Mouse (Mus musculus) hindbrain, embryonic 14.5 days (tissue): ENCODE measurements around the gene Tigd3. TPM values are rescaled to one million over a fixed set of nuclear protein-coding genes. Genes with fewer than 3 reads are reported as not detected.

ENCODE experiments used
- ATAC-seq: fragments of 200-750 bp; cut with Nextera tagmentation; 2 replicates; pipeline ENCODE4 v1.8.0; 2017; ENCODE audit warnings: moderate number of reproducible peaks, mild to moderate bottlenecking, moderate TSS enrichment, moderate library complexity; ENCODE audit not compliant: low FRiP score
- DNase-seq: peaks from one replicate; pipeline ENCODE4 v3.0.0-alpha.2; 2015; ENCODE audit warnings: low spot score
- H3K27ac ChIP-seq: fragments of 300-500 bp; sonication (generic); 2 replicates; pipeline ENCODE4 v1.5.1; 2014; ENCODE audit warnings: mild to moderate bottlenecking, moderate library complexity
- H3K27me3 ChIP-seq: fragments of 300-500 bp; sonication (generic); 2 replicates; pipeline ENCODE4 v1.6.1; 2014; ENCODE audit warnings: mild to moderate bottlenecking, low read length, mixed read lengths; ENCODE audit not compliant: control insufficient read depth, insufficient read depth
- H3K36me3 ChIP-seq: fragments of 300-500 bp; sonication (generic); replicated peaks from 2 replicates; pipeline ENCODE4 v1.6.1; 2014; ENCODE audit not compliant: control insufficient read depth, insufficient read depth
- H3K4me1 ChIP-seq: fragments of 300-500 bp; sonication (generic); replicated peaks from 2 replicates; pipeline ENCODE4 v1.6.1; 2014; ENCODE audit warnings: antibody characterized with exemption, low read length, mixed read lengths; ENCODE audit not compliant: control insufficient read depth, insufficient read depth
- H3K4me2 ChIP-seq: fragments of 300-500 bp; sonication (generic); replicated peaks from 2 replicates; pipeline ENCODE4 v1.6.1; 2014; ENCODE audit warnings: mild to moderate bottlenecking, moderate library complexity
- H3K4me3 ChIP-seq: fragments of 300-500 bp; sonication (generic); replicated peaks from 2 replicates; pipeline ENCODE4 v1.5.1; 2014; ENCODE audit warnings: mild to moderate bottlenecking, low read length
- H3K9ac ChIP-seq: fragments of 300-500 bp; sonication (generic); 2 replicates; pipeline ENCODE4 v1.6.1; 2014
- H3K9me3 ChIP-seq: fragments of 300-500 bp; sonication (generic); 2 replicates; pipeline ENCODE4 v1.6.1; 2016; ENCODE audit warnings: low read length; ENCODE audit not compliant: control insufficient read depth
- WGBS: fragments of 180-500 bp; shearing (Covaris S2); extraction: QIAGEN DNeasy Blood & Tissue Kit; methylation state at CpG from one replicate; pipeline ENCODE4 v1.1.7; 2014; 5-methylcytosine and 5-hydroxymethylcytosine counted together
- polyA plus RNA-seq: library from polyadenylated mRNA; unstranded; fragments of >200 nt; fragmentation: Nextera tagmentation; extraction: Ambion mirVana; gene quantifications from 2 replicates; pipeline ENCODE4 v1.2.1, GENCODE M21; 2014

Tigd3 gene
- polyA plus RNA-seq, 1 experiment from 2014 or later, result 9.4 TPM

- DNase-seq (no peak), ATAC-seq (no peak)
- Histone ChIP-seq H3K4me3 (no peak overlapping the region), H3K4me2 (no peak overlapping the region), H3K36me3 (peaks cover 52% of the 10 kb centered on the region), H3K4me1 (peaks cover 23% of the 10 kb centered on the region), H3K9ac (no peak overlapping the region), H3K27ac (no peak overlapping the region), H3K27me3 (no peaks in the 10 kb centered on the region), H3K9me3 (no peaks in the 10 kb centered on the region)
- WGBS, result 98% methylated on average over 3 of the region's 3 CpGs
These were observed 13.3 kb upstream of the Tigd3 start for GRCm38 (mm10) chr19:5907275-5907674.

GRCm38 (mm10) chr19:5893282-5894001 lies 507 bp downstream of the Tigd3 start:
- Histone ChIP-seq H3K9me3 (no peaks in the 10 kb centered on the region), H3K4me1 (peaks cover 31% of the 10 kb centered on the region), H3K27me3 (no peaks in the 10 kb centered on the region), H3K27ac (peak overlapping the region; percentile 81), H3K4me3 (peak overlapping the region; percentile 71), H3K4me2 (peak overlapping the region; percentile 84), H3K9ac (peak overlapping the region; percentile 91), H3K36me3 (peaks cover 48% of the 10 kb centered on the region)
- ATAC-seq, result peak; percentile 25; the same call in 1 of the 2 replicates
- WGBS, result 5% methylated on average over 31 of the region's 31 CpGs
- DNase-seq, result no peak

- Histone ChIP-seq H3K9me3 (no peaks in the 10 kb centered on the region), H3K4me1 (peaks cover 31% of the 10 kb centered on the region), H3K4me3 (peak overlapping the region; percentile 71), H3K36me3 (peaks cover 44% of the 10 kb centered on the region), H3K4me2 (peak overlapping the region; percentile 84), H3K9ac (peak overlapping the region; percentile 91), H3K27me3 (no peaks in the 10 kb centered on the region), H3K27ac (0 out of 2 replicates have a peak overlapping the region, but pooled peaks have one; percentile 6)
- ATAC-seq (no peak), DNase-seq (no peak)
- WGBS, result 94% methylated on average over 13 of the region's 13 CpGs
These were observed 1.2 kb downstream of the Tigd3 start for GRCm38 (mm10) chr19:5892735-5893134.

DNA sequence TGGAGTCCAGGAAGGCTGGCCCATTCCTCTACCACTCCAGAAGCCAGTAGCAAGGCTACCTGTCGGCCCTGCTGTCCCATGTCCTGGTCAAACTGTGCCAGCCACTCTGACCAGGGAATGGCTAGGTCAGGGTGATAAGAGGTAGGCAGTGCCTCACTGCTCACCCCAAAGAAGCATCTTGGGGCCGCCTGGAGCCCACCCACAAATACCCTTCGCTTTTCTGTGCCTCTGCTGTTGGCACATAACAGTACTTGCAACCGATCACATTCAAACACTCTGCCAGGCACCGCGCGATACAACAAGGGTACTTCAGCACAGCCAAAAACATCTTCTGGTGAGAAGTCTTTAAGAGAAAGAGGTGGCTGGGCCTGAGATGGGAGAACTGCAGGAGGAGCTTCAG lies 1.7 kb downstream of the Tigd3 start:
- H3K9ac ChIP-seq, result no peak overlapping the region
- no peak overlapping the region for H3K4me3 ChIP-seq
- peaks cover 31% of the 10 kb centered on the region for H3K4me1 ChIP-seq
- H3K27me3 ChIP-seq, result no peaks in the 10 kb centered on the region
- H3K9me3 ChIP-seq, result no peaks in the 10 kb centered on the region
- DNase-seq, result no peak
- H3K36me3 ChIP-seq, result peaks cover 39% of the 10 kb centered on the region
- H3K27ac ChIP-seq, result no peak overlapping the region
- no peak for ATAC-seq
- H3K4me2 ChIP-seq, result peak overlapping the region; percentile 84; the same call in 1 of the 2 replicates
- WGBS, result 92% methylated on average over 7 of the region's 7 CpGs

- Histone ChIP-seq H3K4me3 (no peak overlapping the region), H3K9ac (no peak overlapping the region), H3K9me3 (no peaks in the 10 kb centered on the region), H3K4me2 (0 out of 2 replicates have a peak overlapping the region, but pooled peaks have one; percentile 84), H3K27me3 (no peaks in the 10 kb centered on the region), H3K4me1 (peaks cover 31% of the 10 kb centered on the region), H3K27ac (no peak overlapping the region), H3K36me3 (peaks cover 34% of the 10 kb centered on the region)
- no peak for DNase-seq
- WGBS, result 96% methylated on average over 12 of the region's 12 CpGs
- no peak for ATAC-seq
These were observed 2.3 kb downstream of the Tigd3 start for GRCm38 (mm10) chr19:5891521-5892258.

DNA sequence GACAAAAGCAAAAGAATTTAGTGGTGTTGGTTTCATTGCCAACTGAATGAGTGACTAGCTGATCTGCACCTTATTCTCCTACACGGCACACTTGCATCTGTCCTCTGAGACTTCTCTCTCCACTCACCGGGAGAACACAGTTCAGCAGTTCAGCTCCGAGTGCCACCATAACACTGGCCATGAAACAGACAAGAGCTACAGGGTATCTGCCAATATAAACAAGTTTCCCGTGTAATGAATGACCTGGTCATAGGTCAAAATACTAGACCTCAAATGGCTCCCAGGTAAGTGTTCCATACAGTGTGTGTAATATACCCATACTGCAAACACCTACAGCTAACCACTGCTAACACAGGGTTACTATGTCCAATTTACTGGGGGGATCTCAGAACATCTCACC lies 4.7 kb downstream of the Tigd3 start:
- H3K9me3 ChIP-seq, result no peaks in the 10 kb centered on the region
- H3K27ac ChIP-seq, result no peak overlapping the region
- no peak overlapping the region for H3K4me2 ChIP-seq
- H3K27me3 ChIP-seq, result no peaks in the 10 kb centered on the region
- ATAC-seq, result no peak
- no peak overlapping the region for H3K4me3 ChIP-seq
- no peak overlapping the region for H3K9ac ChIP-seq
- peaks cover 31% of the 10 kb centered on the region for H3K4me1 ChIP-seq
- DNase-seq, result no peak
- H3K36me3 ChIP-seq, result peaks cover 18% of the 10 kb centered on the region
- WGBS, result 70% methylated on average over 4 of the region's 4 CpGs

DNA sequence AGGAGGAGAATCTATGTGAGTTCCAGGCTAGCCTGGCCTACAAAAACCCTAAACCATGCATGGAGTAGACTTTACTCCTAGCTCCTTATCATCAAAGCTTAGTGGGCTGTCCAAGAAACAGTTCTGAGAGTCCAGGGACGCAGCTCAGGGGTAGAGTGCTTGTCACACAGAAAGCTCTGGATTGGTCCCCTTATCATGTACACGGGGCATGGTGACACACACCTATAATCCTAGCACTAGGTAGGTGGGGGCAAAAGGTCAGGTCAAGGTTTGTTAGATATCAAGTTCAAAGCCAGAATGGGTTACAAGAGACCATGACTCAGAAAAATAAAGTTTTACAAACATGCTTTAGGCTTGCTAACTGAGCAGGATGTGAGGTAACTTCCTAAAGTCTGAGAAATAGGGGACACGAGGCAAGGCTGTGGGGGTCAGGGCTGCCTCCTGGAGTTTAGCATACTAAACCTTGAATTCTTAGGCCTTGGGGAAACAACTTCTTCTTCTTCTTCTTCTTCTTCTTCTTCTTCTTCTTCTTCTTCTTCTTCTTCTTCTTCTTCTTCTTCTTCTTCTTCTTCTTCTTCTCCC lies 6.6 kb downstream of the Tigd3 start:
- H3K4me1 ChIP-seq, result peaks cover 20% of the 10 kb centered on the region
- H3K4me3 ChIP-seq, result no peak overlapping the region
- no peak overlapping the region for H3K27ac ChIP-seq
- H3K9me3 ChIP-seq, result no peaks in the 10 kb centered on the region
- peaks cover 13% of the 10 kb centered on the region for H3K36me3 ChIP-seq
- H3K9ac ChIP-seq, result no peak overlapping the region
- H3K27me3 ChIP-seq, result no peaks in the 10 kb centered on the region
- H3K4me2 ChIP-seq, result no peak overlapping the region
- 92% methylated on average over 3 of the region's 3 CpGs for WGBS
- DNase-seq (no peak), ATAC-seq (no peak)

GRCm38 (mm10) chr19:5885838-5886237 lies 8.1 kb downstream of the Tigd3 start:
- Histone ChIP-seq H3K4me2 (no peak overlapping the region), H3K36me3 (0 out of 2 replicates have a peak, but pooled peaks cover 3% of the 10 kb centered on the region), H3K4me3 (no peak overlapping the region), H3K4me1 (peaks cover 10% of the 10 kb centered on the region; the same call in 1 of the 2 replicates), H3K27me3 (no peaks in the 10 kb centered on the region), H3K9me3 (no peaks in the 10 kb centered on the region), H3K27ac (no peak overlapping the region), H3K9ac (no peak overlapping the region)
- no peak for ATAC-seq
- 58% methylated on average over 4 of the region's 4 CpGs for WGBS
- DNase-seq, result no peak

GRCm38 (mm10) chr19:5883935-5884334 lies 10.0 kb downstream of the Tigd3 start:
- DNase-seq (no peak), ATAC-seq (no peak)
- 76% methylated on average over 1 of the region's 1 CpGs for WGBS
- Histone ChIP-seq H3K9ac (no peak overlapping the region), H3K27me3 (no peaks in the 10 kb centered on the region), H3K4me2 (no peak overlapping the region), H3K4me3 (no peak overlapping the region), H3K9me3 (no peaks in the 10 kb centered on the region), H3K27ac (no peak overlapping the region), H3K36me3 (no peaks in the 10 kb centered on the region), H3K4me1 (0 out of 2 replicates have a peak, but pooled peaks cover 2% of the 10 kb centered on the region)
